Mouse (Mus musculus) layer of hippocampus, adult 2 months (tissue): Measurements from ENCODE around the gene Synpo2. TPM values are rescaled to one million over a fixed set of nuclear protein-coding genes. Genes with fewer than 3 reads are reported as not detected.

Experiments used
- DNase-seq, 2 experiments: peaks; one replicate each; pipeline ENCODE4 v3.0.0; 2022; ENCODE audit warnings: low spot score in 2 of 2
- H3K27ac ChIP-seq: fragments of 200-600 bp; 2 replicates; pipeline ENCODE4 v1.8.1; 2022
- H3K4me3 ChIP-seq: fragments of 200-600 bp; 2 replicates; pipeline ENCODE4 v1.8.1; 2022; ENCODE audit warnings: mild to moderate bottlenecking
- CTCF ChIP-seq: fragments of 200-600 bp; conservative IDR thresholded peaks from 2 replicates; pipeline ENCODE4 v1.8.1; 2022; ENCODE audit warnings: antibody characterized with exemption, mild to moderate bottlenecking, moderate library complexity
- total RNA-seq, 2 experiments: library from RNA; stranded (reverse); gene quantifications; 2 replicates each; pipeline ENCODE4 v1.2.3; 2021

Gene Synpo2
- total RNA-seq, 2 experiments from 2014 or later, result 3.4 to 3.7 TPM

DNA sequence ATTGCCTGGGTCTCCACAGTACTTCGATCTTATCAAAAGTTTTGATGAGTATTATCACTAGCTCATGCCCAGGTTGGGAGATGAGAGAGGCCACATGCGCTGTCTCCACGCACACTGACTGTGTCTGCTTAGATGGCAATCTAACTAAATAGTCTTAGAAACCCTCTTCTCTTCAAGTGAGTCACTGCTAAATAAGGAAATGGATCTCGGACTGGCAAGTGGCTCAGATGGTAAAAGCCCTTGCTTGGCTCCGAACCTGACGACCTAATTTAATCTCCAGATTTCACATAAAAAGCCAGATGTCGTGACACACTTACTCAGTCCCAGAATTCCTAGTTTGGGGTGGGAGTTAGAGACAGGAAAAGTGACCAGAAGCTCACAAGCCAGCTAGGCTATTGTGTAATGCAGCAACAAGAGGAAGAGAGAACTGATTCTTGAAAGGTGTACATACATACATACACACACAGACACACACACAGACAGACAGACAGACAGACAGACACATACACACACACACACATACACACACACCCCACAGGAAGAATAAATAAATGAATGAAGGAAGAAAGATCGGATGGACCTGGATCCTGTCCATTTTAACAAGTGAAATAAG lies 85.3 kb downstream of the Synpo2 start:
- 0 out of 2 replicates have a peak overlapping the region, but pooled peaks have one; percentile 18 for H3K27ac ChIP-seq
- no peak for DNase-seq
- no peak overlapping the region for H3K4me3 ChIP-seq
- TF ChIP-seq CTCF, result no peak

DNA sequence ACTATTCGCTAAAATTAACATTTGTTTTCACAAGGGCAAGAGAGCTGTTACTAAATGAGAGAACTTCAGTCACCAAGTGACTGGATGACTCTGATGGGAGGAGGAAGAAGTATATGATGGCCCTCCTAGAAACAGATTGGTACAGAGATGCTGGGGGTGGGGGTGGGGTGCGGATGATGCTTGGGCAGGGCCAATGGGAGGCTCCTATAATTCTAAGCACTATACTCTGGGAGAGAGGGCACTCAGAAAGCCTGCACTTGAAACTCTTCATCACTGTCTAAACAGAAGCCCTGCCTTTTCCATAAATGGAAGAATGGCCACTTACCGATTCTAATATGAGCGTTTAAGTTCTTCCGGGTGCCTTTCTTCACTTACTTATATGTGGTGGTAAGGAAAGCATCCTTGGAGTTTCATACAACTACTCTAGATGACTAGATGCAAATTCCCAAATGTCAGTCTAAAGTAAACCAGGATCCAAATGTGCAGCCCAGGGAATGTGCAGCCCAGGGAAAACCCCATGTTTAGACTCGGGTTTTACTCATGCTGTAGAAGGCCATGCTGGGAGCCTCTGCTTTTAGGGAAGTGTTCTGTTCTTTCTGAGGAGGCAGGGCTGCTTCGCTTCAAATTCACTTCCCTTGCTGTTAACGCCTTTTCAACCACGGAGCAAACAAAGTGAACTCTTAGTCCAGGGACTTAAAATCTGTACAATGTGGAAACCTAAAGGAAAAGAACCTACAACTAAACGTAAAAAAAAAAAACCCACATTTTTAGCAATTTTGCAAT lies 86.4 kb downstream of the Synpo2 start:
- TF ChIP-seq CTCF, result no peak
- no peak for DNase-seq
- Histone ChIP-seq H3K4me3 (no peak overlapping the region), H3K27ac (no peak overlapping the region)

- no peak overlapping the region for H3K4me3 ChIP-seq
- H3K27ac ChIP-seq, result no peak overlapping the region
- no peak for TF ChIP-seq CTCF
- DNase-seq, result no peak
These were observed 87.3 kb downstream of the Synpo2 start for GRCm38 (mm10) chr3:123148641-123149040.

DNA sequence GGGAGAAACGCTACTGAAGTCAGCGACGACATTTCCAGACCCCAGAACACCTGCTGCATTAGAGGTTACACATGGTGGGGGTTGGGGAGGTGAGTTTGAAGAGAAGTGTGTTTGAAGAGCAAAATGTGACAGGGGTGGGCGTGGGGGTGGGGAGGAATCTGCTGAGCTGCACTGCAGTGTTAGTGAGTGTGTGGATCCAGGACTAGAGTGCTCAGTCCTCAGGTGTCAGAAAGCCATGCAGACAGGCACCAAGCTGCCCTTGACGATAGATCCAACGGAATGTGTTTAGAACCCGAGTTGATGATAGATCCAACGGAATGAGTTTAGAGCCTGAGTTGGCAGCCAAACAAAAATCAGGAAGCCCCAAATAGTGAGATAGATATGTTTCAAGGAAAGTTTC lies 89.4 kb downstream of the Synpo2 start:
- H3K4me3 ChIP-seq, result no peak overlapping the region
- no peak for TF ChIP-seq CTCF
- H3K27ac ChIP-seq, result no peak overlapping the region
- no peak for DNase-seq

- Histone ChIP-seq H3K4me3 (no peak overlapping the region), H3K27ac (no peak overlapping the region)
- no peak for TF ChIP-seq CTCF
- DNase-seq, result no peak
These were observed 90.0 kb downstream of the Synpo2 start for GRCm38 (mm10) chr3:123145942-123146341.

GRCm38 (mm10) chr3:123143412-123143811 lies 92.5 kb downstream of the Synpo2 start:
- TF ChIP-seq CTCF, result no peak
- no peak for DNase-seq
- Histone ChIP-seq H3K27ac (no peak overlapping the region), H3K4me3 (no peak overlapping the region)

GRCm38 (mm10) chr3:123142298-123142697 lies 93.7 kb downstream of the Synpo2 start:
- no peak overlapping the region for H3K27ac ChIP-seq
- no peak for DNase-seq
- H3K4me3 ChIP-seq, result no peak overlapping the region
- TF ChIP-seq CTCF, result no peak

- H3K4me3 ChIP-seq, result no peak overlapping the region
- DNase-seq, result no peak
- H3K27ac ChIP-seq, result no peak overlapping the region
- TF ChIP-seq CTCF, result no peak
These were observed 94.9 kb downstream of the Synpo2 start for GRCm38 (mm10) chr3:123141069-123141468.

DNA sequence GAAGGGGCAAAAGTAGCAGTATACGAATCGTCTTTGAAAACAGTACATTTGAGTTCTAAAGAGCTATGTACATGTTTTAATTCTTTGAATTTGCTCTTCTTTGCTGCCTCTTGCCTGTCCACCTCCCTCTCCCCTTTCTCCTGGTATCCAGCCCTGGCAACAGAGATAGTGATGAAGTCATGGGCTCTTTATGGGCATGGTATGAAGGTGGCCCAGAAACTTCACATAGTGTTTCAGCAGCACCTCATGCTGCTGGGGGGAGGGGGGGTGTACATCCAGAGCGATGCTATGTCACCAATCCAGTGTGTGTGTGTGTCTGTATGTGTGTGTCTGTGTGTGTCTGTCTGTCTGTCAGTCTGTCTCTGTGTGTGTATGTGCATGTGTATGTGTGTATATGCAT lies 95.8 kb downstream of the Synpo2 start:
- TF ChIP-seq CTCF, result no peak
- no peak for DNase-seq
- Histone ChIP-seq H3K4me3 (no peak overlapping the region), H3K27ac (no peak overlapping the region)

- peak in 1 of 2 experiments; percentile 18 for DNase-seq
- Histone ChIP-seq H3K27ac (peak overlapping the region; percentile 72; the same call in 1 of the 2 replicates), H3K4me3 (no peak overlapping the region)
- no peak for TF ChIP-seq CTCF
These were observed 96.3 kb downstream of the Synpo2 start for GRCm38 (mm10) chr3:123139619-123140018.

DNA sequence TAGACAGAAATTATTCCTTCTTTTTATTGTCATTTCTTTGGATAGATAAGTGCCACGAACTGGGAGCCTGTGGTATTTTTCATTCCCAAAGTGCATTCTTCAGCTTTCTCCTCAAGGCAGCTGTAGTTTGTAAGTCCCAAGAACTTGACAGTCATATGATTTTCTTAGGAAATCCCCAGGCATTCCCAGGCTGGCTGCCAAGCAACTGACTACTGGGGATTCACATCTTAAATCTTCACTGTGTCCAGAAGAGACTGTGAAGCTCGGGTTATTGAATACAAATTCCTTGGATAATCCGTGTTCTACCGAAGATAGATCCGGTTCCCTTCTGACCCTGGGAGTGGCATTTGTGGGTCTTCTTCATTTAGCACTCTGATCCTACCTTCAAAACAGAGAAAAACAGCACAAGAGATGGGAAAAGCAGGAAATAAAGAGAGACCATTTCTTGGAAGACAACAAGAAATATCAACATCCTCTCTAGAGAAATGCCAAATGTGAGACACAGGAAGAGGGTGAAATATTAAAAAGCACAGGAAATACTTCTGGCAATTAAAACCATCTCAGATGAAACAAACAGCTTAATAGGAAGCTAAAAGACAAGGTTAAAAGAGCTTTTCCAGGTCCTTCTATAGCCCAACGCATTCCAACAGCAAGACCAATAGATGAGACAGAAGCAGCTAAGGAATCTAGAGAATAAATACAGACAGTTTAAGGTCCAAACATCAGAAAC lies 97.5 kb downstream of the Synpo2 start:
- Histone ChIP-seq H3K27ac (peak overlapping the region; percentile 72), H3K4me3 (no peak overlapping the region)
- DNase-seq, result no peak
- no peak for TF ChIP-seq CTCF

DNA sequence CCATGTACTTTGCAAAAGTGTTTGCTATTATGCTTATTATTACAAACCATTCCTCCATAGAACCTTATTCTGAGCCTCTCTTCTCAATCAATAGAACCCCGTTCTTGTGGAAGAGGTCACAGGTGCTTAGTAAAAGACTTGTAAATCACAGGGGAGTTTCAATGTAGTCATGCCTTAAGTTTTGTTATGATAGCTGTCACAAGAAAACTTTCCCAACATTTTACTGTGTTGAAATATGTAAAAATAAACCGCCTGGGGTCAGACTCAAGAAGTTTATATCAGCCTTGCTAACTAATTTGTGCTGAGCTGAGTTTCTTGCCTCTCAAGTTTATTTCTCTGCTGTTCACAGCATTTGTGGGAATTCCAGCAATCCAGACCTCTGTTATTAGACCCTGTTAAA lies 103.8 kb downstream of the Synpo2 start:
- H3K4me3 ChIP-seq, result no peak overlapping the region
- no peak for TF ChIP-seq CTCF
- no peak overlapping the region for H3K27ac ChIP-seq
- DNase-seq, result no peak

- no peak for DNase-seq
- no peak overlapping the region for H3K27ac ChIP-seq
- no peak for TF ChIP-seq CTCF
- H3K4me3 ChIP-seq, result no peak overlapping the region
These were observed 104.7 kb downstream of the Synpo2 start for GRCm38 (mm10) chr3:123131151-123131756.
